Mouse (Mus musculus) forebrain, embryonic 10.5 days (tissue): ENCODE measurements around the gene Apln. TPM values are rescaled to one million over a fixed set of nuclear protein-coding genes. Genes with fewer than 3 reads are reported as not detected.

Experiments used
- DNase-seq: peaks from one replicate; pipeline ENCODE4 v3.0.0-alpha.2; 2017; ENCODE audit warnings: low spot score; ENCODE audit errors: extremely low spot score
- H3K27ac ChIP-seq: fragments of 300-500 bp; sonication (generic); 2 replicates; pipeline ENCODE4 v1.5.1; 2016; ENCODE audit warnings: mild to moderate bottlenecking
- H3K27me3 ChIP-seq: fragments of 300-500 bp; sonication (generic); 2 replicates; pipeline ENCODE4 v1.6.1; 2016; ENCODE audit warnings: mild to moderate bottlenecking; ENCODE audit not compliant: poor library complexity, severe bottlenecking
- H3K36me3 ChIP-seq: fragments of 300-500 bp; sonication (generic); replicated peaks from 2 replicates; pipeline ENCODE4 v1.6.1; 2016; ENCODE audit warnings: mild to moderate bottlenecking, moderate library complexity
- H3K4me1 ChIP-seq: fragments of 300-500 bp; sonication (generic); 2 replicates; pipeline ENCODE4 v1.6.1; 2016
- H3K4me3 ChIP-seq: fragments of 300-500 bp; sonication (generic); 2 replicates; pipeline ENCODE4 v1.5.1; 2016; ENCODE audit warnings: mild to moderate bottlenecking, moderate library complexity
- H3K9me3 ChIP-seq: fragments of 300-500 bp; sonication (generic); 2 replicates; pipeline ENCODE4 v1.6.1; 2016; ENCODE audit warnings: mild to moderate bottlenecking, moderate library complexity
- WGBS: fragments of 180-500 bp; shearing (Covaris S2); methylation state at CpG from one replicate; pipeline ENCODE4 v1.1.7; 2016; 5-methylcytosine and 5-hydroxymethylcytosine counted together
- polyA plus RNA-seq: library from polyadenylated mRNA; unstranded; fragments of >200 nt; fragmentation: Nextera tagmentation; extraction: Ambion mirVana; gene quantifications from 2 replicates; pipeline ENCODE4 v1.2.1, GENCODE M21; 2016

Gene Apln
- polyA plus RNA-seq, 1 experiment from 2014 or later, result 4.7 TPM

GRCm38 (mm10) chrX:48004786-48005185 lies 29.9 kb downstream of the Apln start:
- Histone ChIP-seq H3K4me1 (peaks cover 5% of the 10 kb centered on the region; the same call in 1 of the 2 replicates), H3K27me3 (no peaks in the 10 kb centered on the region; the same call in 1 of the 2 replicates), H3K9me3 (no peaks in the 10 kb centered on the region), H3K36me3 (no peaks in the 10 kb centered on the region), H3K4me3 (no peak overlapping the region), H3K27ac (no peak overlapping the region)
- WGBS, result 84% methylated on average over 1 of the region's 1 CpGs
- no peak for DNase-seq

GRCm38 (mm10) chrX:48001151-48001550 lies 33.5 kb downstream of the Apln start:
- no peak for DNase-seq
- no peaks in the 10 kb centered on the region for H3K9me3 ChIP-seq
- no peaks in the 10 kb centered on the region for H3K36me3 ChIP-seq
- H3K4me1 ChIP-seq, result peaks cover 4% of the 10 kb centered on the region; the same call in 1 of the 2 replicates
- H3K27me3 ChIP-seq, result no peaks in the 10 kb centered on the region
- 90% methylated on average over 7 of the region's 7 CpGs for WGBS
- no peak overlapping the region for H3K27ac ChIP-seq
- H3K4me3 ChIP-seq, result no peak overlapping the region

GRCm38 (mm10) chrX:47998412-47998811 lies 36.2 kb downstream of the Apln start:
- no peak overlapping the region for H3K27ac ChIP-seq
- no peaks in the 10 kb centered on the region for H3K36me3 ChIP-seq
- no peak overlapping the region for H3K4me3 ChIP-seq
- H3K9me3 ChIP-seq, result no peaks in the 10 kb centered on the region
- H3K27me3 ChIP-seq, result no peaks in the 10 kb centered on the region
- DNase-seq, result no peak
- no peaks in the 10 kb centered on the region for H3K4me1 ChIP-seq
- 93% methylated on average over 8 of the region's 8 CpGs for WGBS

- WGBS, result 20% methylated on average over 8 of the region's 8 CpGs
- H3K27me3 ChIP-seq, result no peaks in the 10 kb centered on the region
- peak; percentile 61 for DNase-seq
Observed at GRCm38 (mm10) chrX:47992606-47993005, 42.0 kb downstream of the Apln start.

GRCm38 (mm10) chrX:47988024-47988423 lies 46.6 kb downstream of the Apln start:
- Histone ChIP-seq H3K9me3 (no peaks in the 10 kb centered on the region), H3K27me3 (no peaks in the 10 kb centered on the region), H3K4me3 (no peak overlapping the region), H3K4me1 (no peaks in the 10 kb centered on the region), H3K27ac (no peak overlapping the region), H3K36me3 (no peaks in the 10 kb centered on the region)
- 81% methylated on average over 8 of the region's 8 CpGs for WGBS
- no peak for DNase-seq

More at GRCm38 (mm10) chrX:47992606-47993005, 42.0 kb downstream of the Apln start:
- Histone ChIP-seq H3K4me3 (no peak overlapping the region), H3K27ac (no peak overlapping the region), H3K9me3 (no peaks in the 10 kb centered on the region), H3K36me3 (no peaks in the 10 kb centered on the region), H3K4me1 (no peaks in the 10 kb centered on the region)

GRCm38 (mm10) chrX:47985000-47985619 lies 49.5 kb downstream of the Apln start:
- Histone ChIP-seq H3K4me1 (no peaks in the 10 kb centered on the region), H3K9me3 (no peaks in the 10 kb centered on the region), H3K36me3 (no peaks in the 10 kb centered on the region), H3K27me3 (no peaks in the 10 kb centered on the region), H3K27ac (no peak overlapping the region), H3K4me3 (peak overlapping the region; percentile 33; the same call in 1 of the 2 replicates)
- WGBS, result 26% methylated on average over 19 of the region's 19 CpGs
- peak; percentile 46 for DNase-seq

- H3K27me3 ChIP-seq, result no peaks in the 10 kb centered on the region
- no peak overlapping the region for H3K27ac ChIP-seq
- 85% methylated on average over 5 of the region's 5 CpGs for WGBS
- DNase-seq, result no peak
- H3K9me3 ChIP-seq, result no peaks in the 10 kb centered on the region
- H3K36me3 ChIP-seq, result no peaks in the 10 kb centered on the region
- no peaks in the 10 kb centered on the region for H3K4me1 ChIP-seq
- no peak overlapping the region for H3K4me3 ChIP-seq
Observed at GRCm38 (mm10) chrX:47977078-47977477, 57.6 kb downstream of the Apln start.

GRCm38 (mm10) chrX:47976551-47976950 lies 58.1 kb downstream of the Apln start:
- no peak overlapping the region for H3K4me3 ChIP-seq
- no peaks in the 10 kb centered on the region for H3K36me3 ChIP-seq
- no peaks in the 10 kb centered on the region for H3K27me3 ChIP-seq
- H3K9me3 ChIP-seq, result no peaks in the 10 kb centered on the region
- DNase-seq, result no peak
- no peaks in the 10 kb centered on the region for H3K4me1 ChIP-seq
- WGBS, result 89% methylated on average over 4 of the region's 4 CpGs
- H3K27ac ChIP-seq, result no peak overlapping the region

Other genes with a start within 250 kb of the Apln start
- gene Smarca1, start 141.9 kb downstream of the Apln start, polyA plus RNA-seq, result 14.1 and 15.5 TPM in 2 replicates
- 17.2 and 19.0 TPM in 2 replicates for gene Ocrl, start 122.5 kb downstream of the Apln start, polyA plus RNA-seq
- 0.66 and 0.74 TPM in 2 replicates for gene Xpnpep2, start 73.9 kb upstream of the Apln start, polyA plus RNA-seq
- 1.0 and 1.4 TPM in 2 replicates for gene Sash3, start 111.6 kb upstream of the Apln start, polyA plus RNA-seq
- gene Zdhhc9, start 174.0 kb upstream of the Apln start, polyA plus RNA-seq, result 3.0 and 3.6 TPM in 2 replicates
- gene Utp14a, start 222.0 kb upstream of the Apln start, polyA plus RNA-seq, result 24.6 TPM in 2 replicates